Mouse (Mus musculus): ENCODE measurements around the gene Txndc12.
A peak's percentile ranks its signal among the peaks of the same experiment; 100 is the strongest.

Txndc12 gene

DNA sequence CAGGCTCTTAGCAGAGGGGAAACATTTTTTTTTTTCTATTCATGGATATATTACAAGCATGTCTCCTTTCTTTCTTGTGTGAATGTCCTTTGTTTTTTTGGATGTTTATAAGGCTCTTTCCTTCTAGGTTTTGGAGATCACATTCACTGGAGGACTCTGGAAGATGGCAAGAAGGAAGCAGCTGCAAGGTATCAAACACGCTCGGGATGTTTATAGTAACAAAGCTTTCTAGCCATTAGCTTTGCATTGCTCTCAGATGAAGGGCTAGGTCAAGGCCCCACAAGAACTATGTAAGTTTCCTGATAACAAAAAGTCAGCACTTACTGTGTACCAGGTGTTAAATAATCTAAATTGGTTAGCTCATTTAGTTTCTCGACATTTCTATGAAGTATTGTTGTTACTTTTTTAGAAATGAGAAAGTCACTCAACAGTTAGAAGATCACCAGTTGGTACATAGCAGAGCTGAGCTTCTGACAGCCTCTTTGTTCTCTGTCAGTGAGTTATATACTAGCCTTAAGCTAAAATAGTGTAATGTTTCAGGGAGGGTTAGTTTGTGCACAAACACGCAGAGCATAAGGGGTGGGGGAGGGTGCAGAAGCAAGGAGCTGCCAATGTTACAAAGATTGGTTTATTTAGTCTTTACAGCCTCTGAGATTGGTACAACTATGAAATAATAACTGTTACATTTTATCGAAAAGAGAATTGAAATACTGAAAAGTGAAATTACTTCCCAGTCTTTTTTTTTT lies 11.6 kb downstream of the Txndc12 start:
- DNase-seq (ENCODE audit: low spot score in 2 of 2): no peak

GRCm38 (mm10) chr4:108847715-108848504 lies 13.5 kb downstream of the Txndc12 start, which contains the start of gene Kti12:
TSS of gene Kti12 (plus strand) at chr4:108847785.
- DNase-seq (ENCODE audit: low spot score in 2 of 2): peak; percentile 88 to 89

DNA sequence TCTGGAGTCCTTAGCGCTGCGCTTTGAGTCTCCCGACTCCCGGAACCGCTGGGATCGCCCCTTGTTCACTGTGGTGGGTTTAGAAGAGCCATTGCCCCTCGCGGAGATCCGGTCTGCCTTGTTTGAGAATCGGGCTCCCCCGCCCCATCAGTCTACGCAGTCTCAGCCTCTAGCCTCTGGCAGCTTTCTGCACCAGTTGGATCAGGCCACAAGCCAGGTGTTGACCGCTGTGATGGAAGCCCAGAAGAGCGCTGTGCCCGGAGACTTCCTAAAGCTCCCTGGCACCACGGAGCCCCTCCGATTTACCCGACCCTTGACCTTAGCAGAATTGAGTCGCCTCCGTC lies 14.1 kb downstream of the Txndc12 start, which contains the start of gene A730015C16Rik:
A730015C16Rik (minus strand) TSS at position 115 of the 344 bp plus-strand sequence.
- peak in 1 of 2 experiments; percentile 24 for DNase-seq (ENCODE audit: low spot score in 2 of 2)

GRCm38 (mm10) chr4:108866806-108867205 lies 32.4 kb downstream of the Txndc12 start:
- no peak for DNase-seq (ENCODE audit: low spot score in 2 of 2)

- peak; percentile 57 to 80 for DNase-seq (ENCODE audit: low spot score in 2 of 2)
Observed at GRCm38 (mm10) chr4:108869730-108870374, 35.5 kb downstream of the Txndc12 start.

DNA sequence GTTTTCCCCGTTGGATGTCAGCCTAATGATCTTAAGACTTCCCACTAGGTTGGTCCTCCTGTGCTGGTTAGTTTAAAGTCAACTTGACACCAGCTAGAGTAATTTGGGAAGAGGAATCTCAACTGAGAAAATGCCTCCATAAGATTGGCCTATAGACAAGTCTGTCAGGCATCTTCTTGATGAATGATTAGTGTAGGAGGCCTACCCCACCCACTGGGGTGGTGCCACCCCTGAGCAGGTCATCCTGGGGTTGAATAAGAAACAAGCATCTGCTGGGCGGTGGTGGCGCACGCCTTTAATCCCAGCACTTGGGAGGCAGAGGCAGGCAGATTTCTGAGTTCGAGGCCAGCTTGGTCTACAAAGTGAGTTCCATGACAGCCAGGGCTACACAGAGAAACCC lies 39.3 kb downstream of the Txndc12 start:
- no peak for DNase-seq (ENCODE audit: low spot score in 2 of 2)

DNA sequence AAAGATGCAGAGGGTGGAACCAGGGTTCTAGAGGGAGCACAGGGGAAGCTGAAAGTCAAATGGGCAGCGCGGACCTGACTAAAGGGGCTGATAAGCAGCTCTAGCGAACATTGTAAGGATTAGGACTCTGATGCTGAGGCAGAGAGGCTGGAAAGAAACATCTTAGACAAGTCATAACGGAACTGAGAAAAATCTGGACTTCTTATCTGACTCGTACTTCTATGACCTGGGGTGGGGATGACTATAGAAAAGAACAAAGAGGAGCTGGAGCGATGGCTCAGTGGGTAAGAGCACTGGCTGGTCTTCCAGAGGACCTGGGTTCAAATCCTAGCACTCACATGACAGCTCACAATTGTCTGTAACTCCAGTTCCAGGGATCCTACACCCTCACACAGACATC lies 43.5 kb downstream of the Txndc12 start:
- DNase-seq (ENCODE audit: low spot score in 2 of 2): no peak

GRCm38 (mm10) chr4:108878963-108879822 lies 44.8 kb downstream of the Txndc12 start, which contains the start of gene Rab3b:
TSS of gene Rab3b (plus strand) at chr4:108879063.
- peak; percentile 3 to 6 for DNase-seq (ENCODE audit: low spot score in 2 of 2)

DNA sequence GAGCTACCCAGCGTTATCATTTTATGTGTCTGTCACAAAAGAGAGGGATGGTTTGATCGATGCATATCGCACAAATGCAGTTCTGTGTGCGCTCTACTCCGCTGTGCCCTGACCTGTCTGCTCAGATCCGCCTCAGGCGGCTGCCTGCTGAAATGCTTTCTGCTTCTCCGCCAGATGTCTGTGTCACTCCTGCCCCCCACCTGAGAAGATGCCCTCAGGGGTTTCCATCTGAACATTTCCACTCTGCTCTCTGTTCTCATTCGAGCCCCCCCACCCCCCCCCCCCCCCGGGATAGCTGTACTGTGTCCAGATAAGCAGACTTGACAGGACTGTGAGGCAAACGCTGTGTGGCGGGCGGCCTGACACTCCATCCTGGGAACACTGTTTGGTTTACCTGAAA lies 49.4 kb downstream of the Txndc12 start:
- no peak for DNase-seq (ENCODE audit: low spot score in 2 of 2)

DNA sequence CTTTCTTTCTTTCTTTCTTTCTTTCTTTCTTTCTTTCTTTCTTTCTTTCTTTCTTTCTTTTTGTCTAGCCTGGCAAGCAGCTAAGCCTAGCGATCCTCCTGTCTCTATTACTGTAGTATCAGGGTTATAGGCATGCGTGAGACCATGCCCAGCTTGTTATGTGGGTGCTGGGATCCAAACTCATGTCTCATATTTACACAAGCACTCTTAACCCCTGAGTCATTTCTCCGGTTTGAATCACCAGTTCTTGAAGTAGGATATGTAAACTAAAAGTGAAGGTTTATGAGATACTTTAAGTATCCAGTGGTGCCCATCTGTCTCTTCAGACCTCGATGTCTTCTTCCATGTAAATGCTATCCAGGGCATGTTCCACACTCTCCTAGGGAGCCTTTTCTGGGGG lies 53.1 kb downstream of the Txndc12 start:
- no peak for DNase-seq (ENCODE audit: low spot score in 2 of 2)

DNA sequence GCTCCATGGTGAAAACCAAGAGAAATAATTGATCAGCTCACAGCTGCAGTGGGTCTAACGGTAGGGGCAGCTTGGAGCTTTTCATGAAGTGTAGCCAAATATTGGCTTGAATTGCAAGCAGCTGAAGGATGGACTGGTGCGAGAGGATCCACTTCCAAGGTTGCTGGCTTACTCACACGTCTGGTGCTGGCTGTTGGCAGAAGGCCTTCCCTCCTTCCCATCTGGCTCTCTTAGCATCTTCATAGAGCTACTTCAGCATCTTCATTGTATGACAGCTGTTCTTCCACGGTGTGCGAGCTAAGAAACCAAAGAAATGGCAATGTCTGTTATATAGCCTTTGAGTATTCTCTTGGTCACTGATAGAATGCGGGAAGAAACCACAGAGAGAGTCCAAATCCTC lies 56.5 kb downstream of the Txndc12 start:
- DNase-seq (ENCODE audit: low spot score in 2 of 2): no peak

- no peak for DNase-seq (ENCODE audit: low spot score in 2 of 2)
Observed at GRCm38 (mm10) chr4:108900421-108900820, 66.0 kb downstream of the Txndc12 start.

DNA sequence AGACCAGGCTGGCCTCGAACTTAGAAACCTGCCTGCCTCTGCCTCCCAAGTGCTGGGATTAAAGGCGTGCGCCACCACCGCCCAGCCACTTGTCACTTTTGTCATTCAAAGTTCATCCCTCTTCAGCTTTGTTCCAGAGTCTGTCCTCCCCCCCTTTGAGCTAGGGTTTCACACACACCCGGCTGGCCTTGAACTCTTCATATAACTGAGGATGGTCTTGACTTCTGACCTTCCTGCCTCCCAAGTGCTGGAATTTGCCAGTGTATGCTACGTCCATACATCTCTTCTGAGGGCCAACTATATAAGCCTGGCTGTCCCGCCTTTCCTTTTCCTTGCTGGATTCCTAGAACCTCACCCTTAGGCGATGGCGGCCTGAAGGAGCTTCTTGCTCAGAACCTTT lies 68.5 kb downstream of the Txndc12 start:
- no peak for DNase-seq (ENCODE audit: low spot score in 2 of 2)

DNA sequence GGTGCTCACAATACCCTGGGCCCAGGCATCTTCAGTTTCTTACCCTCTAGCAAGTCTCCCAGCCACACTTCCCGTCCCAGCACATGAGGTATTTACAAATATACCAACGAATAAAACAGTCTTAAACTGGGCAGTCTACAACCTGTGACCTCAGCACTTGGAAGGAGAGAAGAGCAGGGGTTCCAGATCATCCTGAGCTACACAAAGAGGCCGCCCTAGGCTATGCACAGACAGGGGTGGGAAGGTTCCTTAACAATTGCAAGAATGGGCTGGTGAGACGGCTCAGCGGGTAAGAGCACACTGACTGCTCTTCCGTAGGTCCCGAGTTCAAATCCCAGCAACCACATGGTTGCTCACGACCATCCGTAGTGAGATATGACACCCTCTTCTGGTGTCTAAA lies 68.9 kb downstream of the Txndc12 start:
- no peak for DNase-seq (ENCODE audit: low spot score in 2 of 2)

DNA sequence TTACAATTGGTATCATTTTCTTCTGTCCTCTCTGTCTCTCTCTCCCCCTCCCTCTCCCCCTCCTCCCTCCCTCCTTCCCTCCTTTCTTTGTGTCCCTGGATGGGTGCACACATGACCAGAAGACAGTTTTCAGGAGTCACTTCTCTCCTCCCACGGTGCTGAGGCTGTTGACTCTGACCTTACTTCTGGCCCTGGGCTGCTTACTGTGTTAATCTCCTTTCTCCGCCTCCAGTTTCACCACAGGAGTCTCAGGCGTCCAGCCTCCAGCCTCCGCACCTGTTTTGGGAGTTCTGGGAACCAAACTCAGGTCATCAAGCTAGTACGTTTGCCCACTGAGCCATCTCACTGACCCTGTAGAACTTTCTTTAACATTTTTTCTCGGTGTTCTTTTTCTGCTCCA lies 69.7 kb downstream of the Txndc12 start:
- DNase-seq (ENCODE audit: low spot score in 2 of 2): no peak

DNA sequence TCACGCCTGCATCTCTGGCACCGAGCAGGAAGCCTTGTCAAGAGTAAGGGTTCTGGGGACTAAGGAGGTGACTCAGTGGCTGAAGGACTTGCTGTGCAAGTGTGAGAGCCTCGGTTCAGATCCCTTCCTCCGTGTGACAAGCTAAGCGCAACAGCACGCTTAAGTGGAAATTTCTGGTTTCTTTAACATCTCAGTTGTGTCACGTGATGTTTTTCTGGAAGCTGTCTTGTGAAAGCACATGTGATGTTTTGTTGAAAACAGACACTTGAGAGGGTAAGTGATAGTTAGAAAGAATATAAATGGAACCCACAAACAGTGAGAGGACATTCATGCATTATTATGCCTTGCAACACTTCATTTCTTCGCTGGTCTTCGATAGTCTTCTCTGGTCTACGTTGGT lies 70.4 kb downstream of the Txndc12 start:
- DNase-seq (ENCODE audit: low spot score in 2 of 2): no peak

DNA sequence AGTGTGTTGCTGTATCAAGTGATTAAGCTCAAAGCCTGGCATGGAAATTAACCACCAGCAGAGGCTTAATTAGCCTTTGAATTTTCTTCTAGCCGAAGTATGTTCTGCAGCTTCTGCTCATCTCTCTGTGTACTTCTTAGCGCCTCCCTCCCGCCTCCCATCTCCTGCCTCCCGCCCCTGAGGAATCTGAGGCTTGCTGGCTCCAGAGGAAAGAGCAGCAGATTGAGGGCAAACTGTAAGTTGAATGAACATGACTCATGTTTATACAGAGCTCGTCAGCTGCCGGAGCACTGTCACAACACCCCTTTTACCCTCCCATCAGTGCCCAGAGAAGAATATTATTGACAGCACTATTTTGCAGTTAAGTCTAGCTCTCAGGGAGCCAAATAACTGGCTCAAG lies 71.5 kb downstream of the Txndc12 start:
- no peak for DNase-seq (ENCODE audit: low spot score in 2 of 2)

- no peak for DNase-seq (ENCODE audit: low spot score in 2 of 2)
Observed at GRCm38 (mm10) chr4:108907475-108907874, 73.1 kb downstream of the Txndc12 start.

- DNase-seq (ENCODE audit: low spot score in 2 of 2): no peak
Observed at GRCm38 (mm10) chr4:108909872-108910425, 75.5 kb downstream of the Txndc12 start.

Data from heart, adult 9 months (tissue).